Mouse (Mus musculus): ENCODE results near the gene Gm8909. TPM values are rescaled to one million over a fixed set of nuclear protein-coding genes. Genes with fewer than 3 reads are reported as not detected.
"Not testable (repeated sequence)": the region's sequence is repeated elsewhere in the genome, so short reads cannot be mapped to it uniquely, and the experiment has no call there.

Gm8909 gene
- polyA plus RNA-seq, 1 experiment, result not detected

GRCm38 (mm10) chr17:36131516-36132265 lies 36.6 kb downstream of the Gm8909 start:
- Histone ChIP-seq H3K27me3 (ENCODE audit: control insufficient read depth, insufficient read depth, low read length) (no peaks in the 10 kb centered on the region), H3K27ac (ENCODE audit: insufficient read depth, low read length) (no peak overlapping the region), H3K4me3 (replicated peaks; ENCODE audit: insufficient read depth, low read depth, low read length) (no peak overlapping the region), H3K4me1 (ENCODE audit: control insufficient read depth, insufficient read depth, low read length) (no peaks in the 10 kb centered on the region)
- WGBS, result 70% methylated on average over 5 of the region's 5 CpGs
- no peak for DNase-seq
- TF ChIP-seq POLR2A (IDR thresholded peaks at IDR 0.05; ENCODE audit: borderline replicate concordance, insufficient read depth, low read length) (no peak), CTCF (IDR thresholded peaks at IDR 0.05; ENCODE audit: borderline replicate concordance, insufficient read depth, low read depth, low read length) (no peak)

GRCm38 (mm10) chr17:36128968-36129817 lies 39.1 kb downstream of the Gm8909 start, which contains the start of gene Gm7030:
Gene Gm7030 (minus strand): TSS chr17:36129425.
- DNase-seq; H3K4me3 ChIP-seq (replicated peaks; ENCODE audit: insufficient read depth, low read depth, low read length); H3K4me1 ChIP-seq (ENCODE audit: control insufficient read depth, insufficient read depth, low read length); H3K27ac ChIP-seq (ENCODE audit: insufficient read depth, low read length); H3K27me3 ChIP-seq (ENCODE audit: control insufficient read depth, insufficient read depth, low read length): not testable (repeated sequence)
- WGBS, result 24% methylated on average over 27 of the region's 28 CpGs

GRCm38 (mm10) chr17:36128525-36128924 lies 39.8 kb downstream of the Gm8909 start:
- not testable (repeated sequence) for H3K4me3 ChIP-seq (replicated peaks; ENCODE audit: insufficient read depth, low read depth, low read length); H3K27ac ChIP-seq (ENCODE audit: insufficient read depth, low read length); H3K4me1 ChIP-seq (ENCODE audit: control insufficient read depth, insufficient read depth, low read length); DNase-seq; H3K27me3 ChIP-seq (ENCODE audit: control insufficient read depth, insufficient read depth, low read length)
- 63% methylated on average over 12 of the region's 13 CpGs for WGBS

GRCm38 (mm10) chr17:36124111-36124510 lies 44.2 kb downstream of the Gm8909 start:
- H3K4me1 ChIP-seq (ENCODE audit: control insufficient read depth, insufficient read depth, low read length); DNase-seq; H3K4me3 ChIP-seq (replicated peaks; ENCODE audit: insufficient read depth, low read depth, low read length); H3K27ac ChIP-seq (ENCODE audit: insufficient read depth, low read length); H3K27me3 ChIP-seq (ENCODE audit: control insufficient read depth, insufficient read depth, low read length): not testable (repeated sequence)
- WGBS, result 66% methylated on average over 3 of the region's 3 CpGs

GRCm38 (mm10) chr17:36121352-36122020 lies 46.9 kb downstream of the Gm8909 start, which contains the start of gene Gm19684:
Gene Gm19684 (plus strand): TSS chr17:36121678.
- not testable (repeated sequence) for H3K4me3 ChIP-seq (replicated peaks; ENCODE audit: insufficient read depth, low read depth, low read length); H3K4me1 ChIP-seq (ENCODE audit: control insufficient read depth, insufficient read depth, low read length); H3K27me3 ChIP-seq (ENCODE audit: control insufficient read depth, insufficient read depth, low read length); H3K27ac ChIP-seq (ENCODE audit: insufficient read depth, low read length)
- WGBS, result 6% methylated on average over 8 of the region's 8 CpGs
- peak in 1 of 2 experiments; percentile 30 for DNase-seq

- WGBS, result 30% methylated on average over 18 of the region's 18 CpGs
- H3K4me1 ChIP-seq (ENCODE audit: control insufficient read depth, insufficient read depth, low read length); DNase-seq; H3K4me3 ChIP-seq (replicated peaks; ENCODE audit: insufficient read depth, low read depth, low read length); H3K27me3 ChIP-seq (ENCODE audit: control insufficient read depth, insufficient read depth, low read length); H3K27ac ChIP-seq (ENCODE audit: insufficient read depth, low read length): not testable (repeated sequence)
These were observed 47.5 kb downstream of the Gm8909 start for GRCm38 (mm10) chr17:36120839-36121238.

- WGBS, result 26% methylated on average over 3 of the region's 3 CpGs
- H3K27me3 ChIP-seq (ENCODE audit: control insufficient read depth, insufficient read depth, low read length); H3K4me1 ChIP-seq (ENCODE audit: control insufficient read depth, insufficient read depth, low read length); H3K4me3 ChIP-seq (replicated peaks; ENCODE audit: insufficient read depth, low read depth, low read length); DNase-seq; H3K27ac ChIP-seq (ENCODE audit: insufficient read depth, low read length): not testable (repeated sequence)
These were observed 51.8 kb downstream of the Gm8909 start for GRCm38 (mm10) chr17:36116545-36116944.

Other genes starting within 250 kb of the Gm8909 start
- 85.8 and 99.1 TPM in 2 replicates for gene Abcf1, start 198.8 kb downstream of the Gm8909 start, polyA plus RNA-seq (2012; rRNA removed)
- 92.5 and 103 TPM in 2 replicates for gene Gnl1, start 188.7 kb downstream of the Gm8909 start, polyA plus RNA-seq (2012; rRNA removed)
- gene Prr3, start 188.3 kb downstream of the Gm8909 start, polyA plus RNA-seq (2012; rRNA removed), result 38.8 and 42.6 TPM in 2 replicates
- 0.95 and 1.1 TPM in 2 replicates for gene H2-T24, start 148.0 kb downstream of the Gm8909 start, polyA plus RNA-seq (2012; rRNA removed)
- gene H2-T23, start 135.7 kb downstream of the Gm8909 start, polyA plus RNA-seq (2012; rRNA removed), result 13.0 and 17.3 TPM in 2 replicates
- gene H2-T22, start 125.8 kb downstream of the Gm8909 start, polyA plus RNA-seq (2012; rRNA removed), result 25.5 and 31.0 TPM in 2 replicates
- not detected in 2 replicates for gene Gm6034, start 125.6 kb downstream of the Gm8909 start, polyA plus RNA-seq (2012; rRNA removed)
- 0.08 and 0.15 TPM in 2 replicates for gene Gm11127, start 110.2 kb downstream of the Gm8909 start, polyA plus RNA-seq (2012; rRNA removed)
- 0.10 TPM in 1 of 2 replicates, not detected in the other for gene Gm19684, start 46.9 kb downstream of the Gm8909 start, polyA plus RNA-seq (2012; rRNA removed)
- not detected in 2 replicates for gene Gm7030, start 39.1 kb downstream of the Gm8909 start, polyA plus RNA-seq (2012; rRNA removed)
- not detected in 2 replicates for gene H2-T3, start 21.8 kb upstream of the Gm8909 start, polyA plus RNA-seq (2012; rRNA removed)
- 71.2 and 71.8 TPM in 2 replicates for gene Rpp21, start 89.5 kb upstream of the Gm8909 start, polyA plus RNA-seq (2012; rRNA removed)
- 55.6 and 57.9 TPM in 2 replicates for gene Trim39, start 103.7 kb upstream of the Gm8909 start, polyA plus RNA-seq (2012; rRNA removed)
- gene H2-M10.2, start 118.0 kb upstream of the Gm8909 start, polyA plus RNA-seq (2012; rRNA removed), result not detected in 2 replicates
- not detected in 2 replicates for gene H2-M10.1, start 157.6 kb upstream of the Gm8909 start, polyA plus RNA-seq (2012; rRNA removed)
- not detected in 2 replicates for gene H2-M10.3, start 199.9 kb upstream of the Gm8909 start, polyA plus RNA-seq (2012; rRNA removed)

Data from cerebellum, adult 2 months (tissue).